Mouse (Mus musculus): ENCODE data around the gene Anapc16.
A peak's percentile ranks its signal among the peaks of the same experiment; 100 is the strongest.

The Anapc16 gene

DNA sequence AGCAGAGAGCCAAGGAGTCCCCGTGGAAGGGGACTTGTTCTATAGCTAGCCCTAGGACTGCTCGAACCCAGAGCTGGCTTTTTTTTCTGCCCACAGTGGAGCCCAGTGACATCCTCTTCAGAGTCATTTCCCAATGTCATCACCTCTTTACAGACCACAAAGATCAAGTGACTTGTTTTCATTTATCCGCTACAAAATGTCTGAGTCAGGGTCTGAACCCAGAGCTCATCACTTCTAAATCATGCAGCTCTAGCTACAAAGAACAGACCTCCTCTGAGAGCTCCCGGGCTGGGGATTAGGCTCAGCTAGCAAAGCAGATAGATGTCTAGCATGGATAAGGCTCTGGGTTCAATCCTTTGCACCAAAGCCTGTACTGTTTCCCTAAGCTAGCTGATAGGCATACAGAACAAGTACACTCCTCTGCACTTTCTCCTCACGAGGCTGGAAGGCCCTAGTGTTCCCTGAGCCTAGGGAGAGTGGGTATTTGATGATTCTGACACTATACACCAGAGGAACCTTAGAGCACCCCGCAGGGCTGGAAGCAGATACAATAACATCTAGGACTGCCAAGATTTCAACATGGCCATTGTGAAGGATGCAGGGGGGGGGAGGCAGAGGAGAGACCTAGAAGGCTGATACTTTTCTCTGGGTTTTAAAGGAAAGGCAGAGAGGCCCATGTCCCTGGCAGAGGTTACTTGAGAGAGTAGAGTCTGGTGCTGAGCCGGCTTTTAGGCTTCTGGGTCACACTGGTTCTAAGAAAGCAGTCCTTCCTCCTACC, 55.5 kb downstream of the Anapc16 start:
- DNase-seq = no peak

DNA sequence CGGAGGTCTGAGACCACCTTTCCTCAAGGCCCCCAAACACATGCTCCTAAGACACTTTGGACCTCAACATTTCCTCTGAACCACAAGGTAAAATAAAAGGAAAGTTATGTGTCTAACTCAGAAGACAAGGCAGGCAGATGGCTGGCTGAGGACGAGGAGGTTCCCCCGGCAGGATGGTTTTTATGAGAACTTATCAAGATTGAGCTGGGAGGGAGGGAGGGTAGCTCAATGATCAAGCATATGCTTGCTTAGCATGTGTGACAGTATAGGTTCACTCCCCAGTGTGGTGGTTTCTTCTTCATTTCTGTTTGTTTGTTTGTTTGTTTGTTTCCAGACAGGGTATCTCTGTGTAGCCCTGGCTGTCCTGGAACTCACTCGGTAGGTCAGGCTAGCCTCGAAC, 56.6 kb downstream of the Anapc16 start:
- no peak for DNase-seq

DNA sequence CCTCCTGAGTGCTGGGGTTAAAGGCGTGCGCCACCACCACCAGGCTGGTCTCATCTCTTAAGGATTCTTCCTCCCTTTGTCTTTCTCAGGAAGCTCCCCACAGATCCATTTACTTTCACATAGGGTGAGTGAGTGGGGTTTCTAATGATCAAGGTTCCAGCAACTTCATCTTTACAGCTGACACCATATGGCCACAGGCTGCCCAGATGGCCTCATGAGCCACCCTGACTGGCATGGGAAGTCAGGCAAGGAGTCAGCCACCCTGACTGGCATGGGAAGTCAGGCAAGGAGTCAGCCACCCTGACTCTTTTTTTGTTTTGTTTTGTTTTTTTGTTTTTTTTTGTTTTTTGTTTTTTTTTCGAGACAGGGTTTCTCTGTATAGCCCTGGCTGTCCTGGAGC, 57.5 kb downstream of the Anapc16 start:
- DNase-seq = no peak

DNA sequence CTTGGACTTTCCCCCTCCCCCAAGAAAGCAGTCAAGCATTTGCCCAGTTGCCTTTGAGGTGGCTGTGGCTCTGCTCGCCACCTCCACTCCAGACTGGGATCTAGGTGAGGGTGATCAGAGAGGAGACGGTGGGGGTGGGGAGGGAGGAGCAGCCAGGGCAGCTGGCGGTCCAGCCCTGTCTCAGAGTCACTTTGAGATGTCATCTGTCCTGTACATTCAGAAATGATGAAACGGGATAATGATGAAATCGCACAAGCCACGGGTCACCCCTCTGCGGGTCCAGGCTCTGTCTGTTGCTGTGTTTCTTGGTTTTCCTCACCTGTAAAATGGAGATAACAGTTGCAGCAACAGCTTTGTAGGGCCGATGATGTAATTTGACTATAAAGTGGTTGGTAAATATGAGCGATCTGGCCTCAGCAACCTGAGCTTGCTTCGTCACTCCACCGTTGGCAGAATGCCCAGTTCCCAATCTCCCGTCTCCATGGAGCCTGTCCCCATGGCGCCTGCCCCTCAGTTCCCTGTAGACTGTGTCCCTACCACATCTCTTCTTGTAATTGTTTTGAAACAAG, 59.4 kb downstream of the Anapc16 start:
- peak; percentile 86 for DNase-seq

DNA sequence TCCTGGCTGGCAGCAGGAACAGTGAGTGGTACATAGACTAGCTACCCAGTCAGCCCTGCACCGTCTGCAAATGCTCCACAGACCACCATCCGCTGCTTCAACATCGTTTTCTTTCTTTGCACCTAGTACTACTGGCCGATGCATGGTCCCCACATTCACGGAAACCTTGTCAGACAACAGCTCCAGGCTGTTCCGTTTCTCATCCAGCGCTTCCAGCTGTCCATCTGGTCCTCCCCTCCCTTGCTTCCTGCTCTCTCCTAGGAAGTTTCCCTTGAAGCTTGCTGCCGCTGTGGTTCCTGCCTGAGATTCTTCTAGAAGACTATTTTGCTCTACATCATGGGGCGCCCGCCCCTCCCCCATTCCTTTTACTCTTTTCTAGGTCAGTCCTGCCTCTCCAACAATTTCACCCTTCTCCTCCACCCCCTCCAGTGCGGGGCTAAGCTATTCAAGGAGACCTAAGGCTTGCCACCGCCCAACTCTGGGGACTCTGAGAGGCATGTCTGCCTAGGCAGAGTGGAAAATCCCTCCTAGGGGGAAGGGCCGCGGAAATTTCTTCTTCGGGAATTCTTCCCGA, 60.0 kb downstream of the Anapc16 start:
- DNase-seq = peak; percentile 81

DNA sequence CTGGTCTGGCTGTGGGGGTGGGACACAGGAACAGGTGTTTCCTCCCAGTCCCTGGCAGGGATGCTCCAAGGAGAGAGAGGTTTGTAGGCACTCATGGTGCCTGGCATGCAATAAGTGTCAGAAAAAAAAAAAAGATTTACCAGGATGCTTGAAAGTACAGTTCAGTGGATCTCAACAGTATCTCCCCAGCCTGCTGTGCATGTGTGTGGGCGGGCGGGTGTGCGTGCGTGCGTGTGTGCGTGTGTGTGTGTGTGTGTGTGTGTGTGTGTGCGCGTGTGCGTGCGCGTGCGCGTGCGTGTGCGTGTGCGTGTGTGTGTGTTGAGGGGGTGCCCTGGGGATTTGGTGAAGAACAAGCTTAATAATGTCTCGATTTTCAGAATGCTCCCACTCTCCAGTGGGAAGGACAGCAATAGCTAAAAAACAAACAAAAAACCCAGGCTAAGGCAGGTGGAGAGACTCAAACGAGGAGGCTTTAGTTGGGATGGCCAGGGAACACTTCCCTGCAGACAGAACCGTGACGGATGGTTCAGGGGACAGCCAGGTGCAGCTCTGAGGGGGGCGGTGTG, 60.6 kb downstream of the Anapc16 start:
- DNase-seq = peak; percentile 70

DNA sequence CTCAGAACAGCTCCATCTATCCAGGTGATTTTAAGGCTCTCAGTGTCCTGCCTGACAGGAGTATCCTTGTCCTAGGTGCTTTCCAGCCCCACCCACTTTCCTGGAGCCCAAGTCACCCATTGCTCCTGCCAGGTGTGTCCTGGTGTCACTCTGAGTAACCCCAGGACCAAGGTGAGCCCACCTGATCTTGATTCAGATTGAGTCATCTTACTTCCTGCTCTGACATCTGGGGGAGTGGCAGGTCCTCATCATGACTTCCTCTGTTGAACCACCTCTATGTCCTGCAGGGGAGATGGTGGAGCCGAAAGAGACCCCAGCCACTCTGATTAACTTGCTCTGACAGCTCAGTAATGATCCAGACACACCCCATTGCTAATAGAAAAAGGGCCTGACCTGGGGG, 63.9 kb downstream of the Anapc16 start:
- no peak for DNase-seq

DNA sequence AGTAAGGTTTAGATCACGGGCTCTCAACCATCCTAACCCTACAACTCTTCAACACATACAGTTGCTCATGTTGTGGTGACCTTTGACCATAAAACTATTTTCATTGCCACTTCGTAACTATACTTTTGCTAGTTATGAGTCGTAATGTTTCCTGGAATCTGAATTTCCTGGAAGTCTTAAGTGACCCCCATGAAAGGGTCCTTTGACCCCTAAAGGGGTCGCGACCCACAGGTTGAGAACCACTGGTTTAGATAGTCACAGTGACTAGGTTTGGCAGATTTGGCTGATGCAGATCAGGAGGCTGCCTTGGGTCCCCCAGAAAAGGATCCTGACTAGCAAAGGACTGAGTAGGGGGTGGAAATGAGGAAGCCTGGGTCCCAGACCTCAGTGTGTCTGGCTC, 64.3 kb downstream of the Anapc16 start:
- no peak for DNase-seq
